Mouse (Mus musculus) spleen, postnatal 10 days (tissue): ENCODE data around the gene Cacna1c.
A peak's percentile ranks its signal among the peaks of the same experiment; 100 is the strongest.

Experiments used
- DNase-seq, 2 experiments: peaks; one replicate each; pipeline ENCODE4 v3.0.0; 2021 to 2022; ENCODE audit warnings: low spot score in 2 of 2

The Cacna1c gene

DNA sequence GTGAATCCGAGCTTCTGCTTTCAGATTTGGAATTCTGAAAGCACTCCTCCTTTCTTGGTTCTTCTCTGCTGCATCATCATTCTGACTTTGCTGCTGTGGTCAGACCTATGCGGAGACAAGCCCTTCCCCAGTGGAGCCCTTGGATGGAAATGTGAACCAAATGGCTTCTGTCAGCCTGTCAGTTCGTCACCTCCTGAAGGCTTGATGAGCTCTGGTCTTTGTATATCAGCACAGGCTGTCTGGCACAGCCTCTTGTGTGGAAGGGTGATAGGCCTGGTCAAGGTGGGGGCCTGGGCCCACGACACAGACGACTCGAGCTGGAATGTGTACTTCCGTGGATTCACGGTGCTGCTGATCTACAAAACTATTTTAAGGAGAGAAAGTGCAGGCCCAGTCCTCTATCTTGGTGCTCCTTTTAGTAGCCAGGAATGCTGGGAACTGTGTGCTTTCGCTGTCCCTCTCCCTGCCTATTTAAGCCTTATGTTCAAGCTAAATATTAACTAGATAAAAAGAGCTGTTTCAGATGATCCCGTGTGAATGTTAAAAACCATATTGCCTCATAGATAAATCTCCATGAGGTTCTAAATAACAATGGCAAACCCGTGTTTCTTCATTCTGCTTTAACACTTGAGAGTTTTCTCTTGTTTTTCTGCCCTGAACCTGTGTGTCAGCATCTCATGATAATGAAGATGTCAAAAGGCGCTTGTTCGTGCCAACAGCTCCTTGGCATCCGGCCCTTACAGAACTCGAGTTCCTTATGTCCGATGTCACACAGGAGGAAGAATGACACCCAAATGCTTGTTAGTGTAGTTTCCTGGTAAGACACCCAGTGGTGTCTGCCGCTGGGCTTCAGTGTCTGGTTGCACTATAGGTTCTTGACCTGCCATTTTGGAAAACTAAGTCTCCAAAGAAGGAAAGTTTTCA is at the start of gene Cacna1c:
Cacna1c (minus strand) TSS at position 37 of the 924 bp plus-strand sequence.
- DNase-seq: no peak

- DNase-seq: no peak
These were observed 44.9 kb upstream of the Cacna1c start for GRCm38 (mm10) chr6:119240871-119241705.

GRCm38 (mm10) chr6:119240256-119240655 is 44.0 kb upstream of the Cacna1c start:
- DNase-seq: no peak

DNA sequence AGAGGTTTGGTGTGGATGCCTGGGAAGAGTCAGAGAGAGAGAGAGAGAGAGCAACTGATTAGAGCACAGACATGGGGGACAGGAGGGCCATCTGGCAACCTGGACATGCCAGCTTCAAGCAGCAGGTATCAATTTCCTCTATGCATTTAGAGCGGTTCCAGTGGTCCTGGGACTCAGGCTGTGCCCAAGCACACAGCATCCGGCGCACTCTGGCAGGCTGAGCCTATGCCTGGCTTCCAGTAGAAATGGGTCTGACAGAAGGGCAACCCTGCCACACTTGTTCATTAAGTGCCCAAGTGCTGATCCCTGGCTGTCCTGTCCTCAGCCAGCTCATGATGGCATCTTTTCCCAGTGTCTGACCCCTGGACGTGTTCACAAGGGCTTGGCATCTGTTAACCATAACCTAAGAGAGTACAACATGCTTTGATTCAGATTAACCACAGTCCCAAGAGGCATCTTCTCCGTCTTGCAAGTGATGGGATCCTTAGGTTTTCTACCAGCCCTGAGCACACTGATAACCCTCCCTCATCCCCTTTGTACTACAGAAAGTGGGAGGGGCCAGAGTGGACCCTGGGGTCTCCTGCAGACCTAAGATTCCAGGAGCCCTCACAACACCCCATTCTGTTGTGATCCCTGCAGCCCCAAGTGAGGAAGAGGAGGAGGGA is 43.3 kb upstream of the Cacna1c start:
- DNase-seq: no peak

DNA sequence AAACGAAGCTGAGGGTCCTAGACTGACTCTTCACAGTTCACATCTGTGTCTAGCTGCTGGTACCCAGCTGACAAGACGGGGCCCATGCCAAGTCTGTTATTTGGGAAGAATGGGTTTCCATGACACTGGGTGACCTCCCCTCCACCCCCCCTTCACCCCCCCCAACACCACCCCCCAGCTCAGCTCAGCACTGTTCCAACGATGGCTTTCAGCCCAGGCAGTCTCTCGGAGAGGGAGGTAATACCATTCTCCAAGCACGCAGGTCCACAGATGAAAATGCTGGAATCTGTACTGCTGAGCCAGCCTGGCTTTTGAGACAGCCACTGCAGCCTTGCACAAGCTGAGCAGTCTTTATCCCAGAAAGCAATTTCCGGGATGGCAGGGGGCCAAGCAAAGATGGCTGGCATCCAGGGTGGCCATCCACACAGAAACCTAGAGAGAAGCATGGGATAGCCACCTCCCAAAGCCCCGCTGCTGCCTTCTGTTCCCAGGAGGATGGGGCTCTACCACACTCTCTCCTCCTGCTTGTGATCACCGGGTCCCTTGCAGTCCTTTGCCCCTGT is 41.3 kb upstream of the Cacna1c start:
- DNase-seq: no peak

GRCm38 (mm10) chr6:119236241-119236640 is 40.0 kb upstream of the Cacna1c start, which contains the start of gene Cacna2d4:
Gene Cacna2d4 (plus strand): TSS chr6:119236526.
- DNase-seq: no peak

- DNase-seq: no peak
These were observed 39.2 kb upstream of the Cacna1c start for GRCm38 (mm10) chr6:119235441-119235840.

- DNase-seq: no peak
These were observed 36.8 kb upstream of the Cacna1c start for GRCm38 (mm10) chr6:119233066-119233465.

DNA sequence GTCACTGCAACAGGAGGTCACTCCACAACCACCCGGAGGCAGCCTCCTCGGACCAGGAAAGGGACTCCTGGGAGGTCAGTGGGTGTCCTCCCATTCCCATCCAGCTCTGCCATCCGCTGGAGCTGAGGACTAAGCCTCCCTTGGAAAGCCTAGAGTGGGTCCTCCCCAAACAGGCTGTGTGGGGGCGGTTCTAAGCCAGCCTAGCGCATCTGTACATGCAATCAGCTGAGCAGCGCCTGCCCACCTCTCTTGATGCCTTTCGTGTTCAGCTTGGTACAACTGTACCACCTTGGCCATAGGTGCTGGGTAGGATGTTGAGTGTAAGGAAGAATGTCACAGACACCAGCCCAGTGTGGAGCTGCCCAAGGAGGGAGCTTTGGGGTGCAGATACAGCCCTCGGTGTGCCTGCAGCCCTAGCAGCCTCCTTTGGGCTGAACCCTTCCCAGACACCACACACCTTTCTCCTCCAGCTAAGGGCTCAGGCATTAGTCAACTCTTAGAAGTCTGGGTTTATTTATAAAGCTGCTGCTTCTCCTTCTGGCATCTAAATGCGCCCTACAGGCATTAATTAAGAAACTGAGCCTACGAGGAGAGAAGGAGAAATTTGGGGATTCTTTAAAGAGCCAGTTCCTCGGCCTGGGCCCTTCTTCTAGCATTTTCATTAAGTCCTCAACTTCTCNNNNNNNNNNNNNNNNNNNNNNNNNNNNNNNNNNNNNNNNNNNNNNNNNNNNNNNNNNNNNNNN is 32.8 kb upstream of the Cacna1c start:
- DNase-seq: no peak

- DNase-seq: no peak
These were observed 30.8 kb upstream of the Cacna1c start for GRCm38 (mm10) chr6:119227001-119227400.

DNA sequence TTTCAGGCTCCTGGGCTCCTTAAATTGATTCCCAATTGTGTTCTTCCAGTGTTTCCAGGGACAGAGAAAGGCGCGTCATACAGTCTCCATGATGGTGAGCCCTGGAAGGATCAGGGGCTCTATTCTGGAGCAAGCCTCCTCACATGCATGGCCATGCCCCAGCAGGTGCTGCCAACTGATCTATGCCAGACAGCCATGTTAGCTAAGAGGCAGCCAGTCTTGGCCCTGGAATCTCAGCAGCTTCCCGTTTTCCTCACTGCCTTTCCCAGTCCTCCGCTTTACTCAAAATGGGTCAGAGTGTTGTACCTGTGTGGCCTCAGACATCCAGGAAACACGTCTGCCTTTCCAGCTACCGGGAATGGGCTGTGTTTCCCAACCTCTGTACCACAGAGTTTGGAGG is 29.5 kb upstream of the Cacna1c start:
- no peak for DNase-seq

DNA sequence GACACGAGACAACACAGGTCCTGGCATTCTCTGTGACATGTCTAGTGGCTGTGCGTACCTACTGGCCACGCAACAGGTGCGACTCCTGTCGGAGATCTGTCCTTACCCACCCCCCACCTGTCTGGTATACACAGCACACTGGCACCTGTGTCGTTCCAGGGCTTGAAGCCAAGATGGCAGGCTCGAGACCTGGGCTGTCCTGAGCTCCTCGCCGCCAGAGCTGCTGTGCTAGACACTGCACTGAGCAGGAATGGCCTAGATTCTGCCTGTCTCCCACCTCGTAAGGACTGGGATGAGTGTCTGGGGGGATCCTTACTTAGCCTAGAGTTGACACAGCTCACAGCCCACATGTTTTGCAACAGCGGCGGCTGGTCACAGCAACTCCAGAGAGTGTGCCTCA is 29.0 kb upstream of the Cacna1c start:
- DNase-seq: no peak

GRCm38 (mm10) chr6:119224451-119225195 is 28.4 kb upstream of the Cacna1c start:
- DNase-seq: no peak

DNA sequence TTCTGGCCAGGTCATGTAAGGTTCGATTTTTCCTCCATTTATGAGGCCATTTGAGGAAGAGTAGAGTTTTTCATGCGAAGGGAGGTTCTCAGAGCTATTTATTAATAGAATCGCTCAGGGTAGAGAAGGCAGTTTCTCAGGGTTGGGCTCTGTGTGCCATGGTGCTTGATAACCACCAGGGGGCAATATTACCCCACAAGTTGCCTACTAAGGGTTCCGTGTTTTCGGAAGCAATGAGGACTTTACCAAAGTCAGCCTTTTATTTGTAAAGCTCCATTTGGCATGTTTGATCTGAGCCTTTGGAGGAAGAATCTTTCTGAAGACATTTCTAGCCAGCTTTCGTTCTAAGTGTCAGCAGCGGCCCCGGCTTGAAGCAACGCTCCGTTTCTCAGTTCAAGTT is 24.1 kb upstream of the Cacna1c start:
- peak in 1 of 2 experiments; percentile 32 for DNase-seq

DNA sequence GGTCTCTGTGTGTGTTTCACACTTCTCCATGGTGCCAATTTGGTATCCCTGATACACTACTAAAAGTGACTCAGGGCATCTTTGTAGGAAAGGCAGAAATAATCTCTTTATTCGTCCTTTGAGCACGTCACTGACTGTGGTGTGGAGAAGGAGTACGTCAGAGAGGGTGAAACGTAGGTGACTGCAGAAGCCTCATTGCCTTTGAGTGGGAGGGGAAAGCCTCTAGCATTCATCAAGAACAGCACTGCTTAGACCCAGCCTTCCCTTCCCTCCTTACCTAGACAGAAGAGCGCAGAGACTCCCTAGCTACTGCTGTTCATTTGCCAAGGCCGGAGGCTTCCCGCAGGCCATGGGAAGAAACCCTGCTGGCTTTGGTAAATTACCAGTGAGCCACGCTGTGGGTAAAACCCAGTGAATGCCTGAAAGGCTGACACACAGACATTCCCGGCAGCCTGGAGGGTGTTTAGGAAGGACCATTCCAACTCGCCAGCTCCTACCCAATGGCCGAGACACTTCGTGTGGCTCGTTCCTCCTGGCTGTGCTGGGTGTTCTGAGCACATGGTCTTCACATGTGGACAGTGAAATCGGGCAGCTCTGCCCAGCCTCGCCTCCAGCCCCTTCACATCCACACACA is 23.1 kb upstream of the Cacna1c start:
- DNase-seq: no peak

- DNase-seq: peak in 1 of 2 experiments; percentile 5
These were observed 22.4 kb upstream of the Cacna1c start for GRCm38 (mm10) chr6:119218591-119218990.

- peak in 1 of 2 experiments; percentile 7 for DNase-seq
These were observed 21.4 kb upstream of the Cacna1c start for GRCm38 (mm10) chr6:119217661-119218060.

DNA sequence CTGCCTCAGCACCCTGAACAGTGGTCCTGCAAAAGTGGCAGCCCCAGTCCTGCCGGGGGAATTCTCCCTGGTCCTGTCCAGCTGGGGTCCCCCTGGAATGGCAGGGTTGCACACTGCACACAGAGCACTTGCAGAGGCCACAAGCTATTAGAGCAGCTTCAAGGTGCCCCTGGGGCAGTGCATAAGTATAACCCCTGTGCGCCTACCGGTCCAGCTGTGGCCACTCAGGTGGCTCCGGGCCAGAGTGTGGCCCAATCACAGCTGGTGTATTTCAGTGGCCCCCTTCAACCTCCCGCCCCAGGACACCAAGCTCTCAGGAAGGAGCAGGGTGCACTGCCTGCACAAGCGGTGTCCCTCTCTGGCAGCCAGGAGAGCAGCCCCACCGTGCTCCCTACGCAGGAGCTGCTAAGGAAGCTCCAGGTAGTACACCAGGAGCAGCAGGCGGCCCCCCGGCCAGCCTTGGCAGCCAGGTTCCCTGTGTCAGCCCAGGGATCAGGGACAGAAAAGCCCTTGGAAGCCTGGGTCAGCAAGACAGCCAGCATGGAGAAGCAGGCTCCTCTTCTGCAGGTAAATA is 18.9 kb upstream of the Cacna1c start:
- DNase-seq: peak in 1 of 2 experiments; percentile 10

GRCm38 (mm10) chr6:119214190-119214589 is 18.0 kb upstream of the Cacna1c start:
- DNase-seq: no peak
